Mouse (Mus musculus): ENCODE results near the gene Fkbpl. TPM values are rescaled to one million over a fixed set of nuclear protein-coding genes. Genes with fewer than 3 reads are reported as not detected.
A peak's percentile ranks its signal among the peaks of the same experiment; 100 is the strongest.

Gene Fkbpl
- 4.0 and 5.0 TPM in 2 replicates for polyA plus RNA-seq (2015; fragmentation: Nextera tagmentation; extraction: Ambion mirVana)

GRCm38 (mm10) chr17:34644608-34645007 lies at the start of gene Fkbpl:
Gene Fkbpl (plus strand): TSS chr17:34644764.
- Histone ChIP-seq H3K27me3 (peaks cover 5% of the 10 kb centered on the region; the same call in 1 of the 2 replicates), H3K9ac (peak within 1 kb of the TSS; percentile 62), H3K4me3 (replicated peaks) (peak within 1 kb of the TSS; percentile 61), H3K36me3 (replicated peaks) (peaks cover 12% of the 10 kb centered on the region; the same call in 1 of the 2 replicates), H3K9me3 (replicated peaks) (no peaks in the 10 kb centered on the region), H3K27ac (replicated peaks) (peak within 1 kb of the TSS; percentile 77), H3K4me1 (replicated peaks) (peaks cover 56% of the 10 kb centered on the region), H3K4me2 (peak within 1 kb of the TSS; percentile 95)
- peak; percentile 25 for ATAC-seq (ENCODE audit: insufficient read depth)
- WGBS (ENCODE audit: insufficient replicate concordance): 1% methylated on average over 16 of the region's 16 CpGs

- Histone ChIP-seq H3K27ac (replicated peaks) (no peak overlapping the region), H3K9ac (no peak overlapping the region), H3K9me3 (replicated peaks) (no peaks in the 10 kb centered on the region), H3K27me3 (no peaks in the 10 kb centered on the region), H3K36me3 (replicated peaks) (peaks cover 35% of the 10 kb centered on the region), H3K4me2 (no peak overlapping the region), H3K4me1 (replicated peaks) (peaks cover 73% of the 10 kb centered on the region), H3K4me3 (replicated peaks) (no peak overlapping the region)
- no peak for ATAC-seq (ENCODE audit: insufficient read depth)
- WGBS (ENCODE audit: insufficient replicate concordance): 67% methylated on average over 8 of the region's 8 CpGs
Observed at GRCm38 (mm10) chr17:34596098-34596497, 48.5 kb upstream of the Fkbpl start.

GRCm38 (mm10) chr17:34597566-34598095 lies 46.9 kb upstream of the Fkbpl start, which contains the start of gene Ager:
Gene Ager (plus strand): TSS chr17:34597862.
- H3K9me3 ChIP-seq (replicated peaks): no peaks in the 10 kb centered on the region
- WGBS (ENCODE audit: insufficient replicate concordance): 21% methylated on average over 6 of the region's 6 CpGs
- ATAC-seq (ENCODE audit: insufficient read depth): no peak
- H3K27me3 ChIP-seq: no peaks in the 10 kb centered on the region
- no peak within 1 kb of the TSS for H3K9ac ChIP-seq
- peaks cover 70% of the 10 kb centered on the region for H3K4me1 ChIP-seq (replicated peaks)
- H3K36me3 ChIP-seq (replicated peaks): peaks cover 44% of the 10 kb centered on the region
- H3K27ac ChIP-seq (replicated peaks): no peak within 1 kb of the TSS
- H3K4me3 ChIP-seq (replicated peaks): no peak within 1 kb of the TSS
- no peak within 1 kb of the TSS for H3K4me2 ChIP-seq

- Histone ChIP-seq H3K9ac (no peak overlapping the region), H3K27ac (replicated peaks) (no peak overlapping the region), H3K4me3 (replicated peaks) (no peak overlapping the region), H3K27me3 (no peaks in the 10 kb centered on the region), H3K9me3 (replicated peaks) (no peaks in the 10 kb centered on the region), H3K4me2 (no peak overlapping the region), H3K36me3 (replicated peaks) (peaks cover 34% of the 10 kb centered on the region), H3K4me1 (replicated peaks) (peaks cover 60% of the 10 kb centered on the region)
- WGBS (ENCODE audit: insufficient replicate concordance): 71% methylated on average over 9 of the region's 9 CpGs
- ATAC-seq (ENCODE audit: insufficient read depth): no peak
Observed at GRCm38 (mm10) chr17:34599891-34600290, 44.7 kb upstream of the Fkbpl start.

GRCm38 (mm10) chr17:34601796-34602195 lies 42.8 kb upstream of the Fkbpl start:
- no peak overlapping the region for H3K27ac ChIP-seq (replicated peaks)
- H3K36me3 ChIP-seq (replicated peaks): peaks cover 20% of the 10 kb centered on the region
- H3K4me2 ChIP-seq: peak overlapping the region; percentile 97
- H3K4me3 ChIP-seq (replicated peaks): peak overlapping the region; percentile 89; the same call in 1 of the 2 replicates
- H3K4me1 ChIP-seq (replicated peaks): peaks cover 70% of the 10 kb centered on the region
- no peak for ATAC-seq (ENCODE audit: insufficient read depth)
- H3K9ac ChIP-seq: 0 out of 2 replicates have a peak overlapping the region, but pooled peaks have one; percentile 85
- no peaks in the 10 kb centered on the region for H3K9me3 ChIP-seq (replicated peaks)
- no peaks in the 10 kb centered on the region for H3K27me3 ChIP-seq
- WGBS (ENCODE audit: insufficient replicate concordance): 85% methylated on average over 12 of the region's 12 CpGs

GRCm38 (mm10) chr17:34603375-34604060 lies 41.0 kb upstream of the Fkbpl start, which contains the start of gene Rnf5:
Gene Rnf5 (minus strand): TSS chr17:34603690.
- Histone ChIP-seq H3K27ac (replicated peaks) (peak within 1 kb of the TSS; percentile 89), H3K4me1 (replicated peaks) (peaks cover 71% of the 10 kb centered on the region), H3K36me3 (replicated peaks) (peaks cover 23% of the 10 kb centered on the region), H3K27me3 (no peaks in the 10 kb centered on the region), H3K4me3 (replicated peaks) (peak within 1 kb of the TSS; percentile 89), H3K9me3 (replicated peaks) (no peaks in the 10 kb centered on the region), H3K4me2 (peak within 1 kb of the TSS; percentile 97), H3K9ac (peak within 1 kb of the TSS; percentile 94)
- ATAC-seq (ENCODE audit: insufficient read depth): peak; percentile 89
- whole genome bisulfite sequencing (ENCODE audit: insufficient replicate concordance): under 1% methylated on average over 30 of the region's 30 CpGs

GRCm38 (mm10) chr17:34604061-34604508 lies 40.5 kb upstream of the Fkbpl start, which contains the start of gene Agpat1:
Gene Agpat1 (plus strand): TSS chr17:34604262.
- 0% methylated on average over 35 of the region's 35 CpGs for WGBS (ENCODE audit: insufficient replicate concordance)
- H3K9ac ChIP-seq: peak within 1 kb of the TSS; percentile 94
- H3K27me3 ChIP-seq: no peaks in the 10 kb centered on the region
- peak within 1 kb of the TSS; percentile 97 for H3K4me2 ChIP-seq
- peak; percentile 79 for ATAC-seq (ENCODE audit: insufficient read depth)
- peak within 1 kb of the TSS; percentile 89 for H3K27ac ChIP-seq (replicated peaks)
- no peaks in the 10 kb centered on the region for H3K9me3 ChIP-seq (replicated peaks)
- peaks cover 23% of the 10 kb centered on the region for H3K36me3 ChIP-seq (replicated peaks)
- H3K4me3 ChIP-seq (replicated peaks): peak within 1 kb of the TSS; percentile 89
- peaks cover 73% of the 10 kb centered on the region for H3K4me1 ChIP-seq (replicated peaks)

GRCm38 (mm10) chr17:34604511-34605237 lies 39.9 kb upstream of the Fkbpl start:
- peaks cover 23% of the 10 kb centered on the region for H3K36me3 ChIP-seq (replicated peaks)
- H3K4me1 ChIP-seq (replicated peaks): peaks cover 69% of the 10 kb centered on the region
- peak overlapping the region; percentile 89 for H3K4me3 ChIP-seq (replicated peaks)
- H3K4me2 ChIP-seq: peak overlapping the region; percentile 97
- WGBS (ENCODE audit: insufficient replicate concordance): 10% methylated on average over 24 of the region's 24 CpGs
- H3K27ac ChIP-seq (replicated peaks): peak overlapping the region; percentile 89
- H3K9me3 ChIP-seq (replicated peaks): no peaks in the 10 kb centered on the region
- H3K9ac ChIP-seq: peak overlapping the region; percentile 94
- ATAC-seq (ENCODE audit: insufficient read depth): no peak
- no peaks in the 10 kb centered on the region for H3K27me3 ChIP-seq

GRCm38 (mm10) chr17:34605609-34606008 lies 39.0 kb upstream of the Fkbpl start:
- no peaks in the 10 kb centered on the region for H3K9me3 ChIP-seq (replicated peaks)
- WGBS (ENCODE audit: insufficient replicate concordance): under 1% methylated on average over 30 of the region's 30 CpGs
- peaks cover 61% of the 10 kb centered on the region for H3K4me1 ChIP-seq (replicated peaks)
- no peaks in the 10 kb centered on the region for H3K27me3 ChIP-seq
- H3K9ac ChIP-seq: peak overlapping the region; percentile 94
- H3K4me3 ChIP-seq (replicated peaks): peak overlapping the region; percentile 89
- H3K36me3 ChIP-seq (replicated peaks): peaks cover 21% of the 10 kb centered on the region
- H3K4me2 ChIP-seq: peak overlapping the region; percentile 97
- ATAC-seq (ENCODE audit: insufficient read depth): peak; percentile 10
- peak overlapping the region; percentile 89 for H3K27ac ChIP-seq (replicated peaks)

- Histone ChIP-seq H3K27me3 (no peaks in the 10 kb centered on the region), H3K9ac (peak overlapping the region; percentile 94), H3K27ac (replicated peaks) (peak overlapping the region; percentile 89), H3K9me3 (replicated peaks) (no peaks in the 10 kb centered on the region), H3K36me3 (replicated peaks) (peaks cover 23% of the 10 kb centered on the region), H3K4me1 (replicated peaks) (peaks cover 61% of the 10 kb centered on the region), H3K4me3 (replicated peaks) (peak overlapping the region; percentile 89), H3K4me2 (peak overlapping the region; percentile 97)
- WGBS (ENCODE audit: insufficient replicate concordance): 10% methylated on average over 32 of the region's 32 CpGs
- ATAC-seq (ENCODE audit: insufficient read depth): no peak
Observed at GRCm38 (mm10) chr17:34606186-34607039, 38.2 kb upstream of the Fkbpl start.
